Mouse (Mus musculus) midbrain, embryonic 11.5 days (tissue): ENCODE results near the gene Dusp27. TPM values are rescaled to one million over a fixed set of nuclear protein-coding genes. Genes with fewer than 3 reads are reported as not detected.

ENCODE experiments used
- ATAC-seq: fragments of 200-750 bp; cut with Nextera tagmentation; 2 replicates; pipeline ENCODE4 v1.8.0; 2017; ENCODE audit warnings: moderate TSS enrichment, moderate library complexity; ENCODE audit not compliant: low FRiP score
- DNase-seq: peaks from one replicate; pipeline ENCODE4 v3.0.0; 2015; ENCODE audit warnings: low spot score; ENCODE audit errors: missing footprints
- H3K27ac ChIP-seq: fragments of 300-500 bp; sonication (generic); 2 replicates; pipeline ENCODE4 v1.5.1; 2014; ENCODE audit warnings: low read depth, low read length
- H3K27me3 ChIP-seq: fragments of 300-500 bp; sonication (generic); 2 replicates; pipeline ENCODE4 v1.6.1; 2014; ENCODE audit warnings: mild to moderate bottlenecking, low read length, moderate library complexity, mixed read lengths; ENCODE audit not compliant: control insufficient read depth, insufficient read depth
- H3K36me3 ChIP-seq: fragments of 300-500 bp; sonication (generic); 2 replicates; pipeline ENCODE4 v1.6.1; 2014; ENCODE audit warnings: mild to moderate bottlenecking, low read length, moderate library complexity, mixed read lengths; ENCODE audit not compliant: control insufficient read depth, insufficient read depth
- H3K4me1 ChIP-seq: fragments of 300-500 bp; sonication (generic); 2 replicates; pipeline ENCODE4 v1.6.1; 2014; ENCODE audit warnings: low read length; ENCODE audit not compliant: control insufficient read depth, insufficient read depth
- H3K4me2 ChIP-seq: fragments of 300-500 bp; sonication (generic); 2 replicates; pipeline ENCODE4 v1.6.1; 2014; ENCODE audit warnings: mild to moderate bottlenecking, moderate library complexity
- H3K4me3 ChIP-seq: fragments of 300-500 bp; sonication (generic); 2 replicates; pipeline ENCODE4 v1.5.1; 2014; ENCODE audit warnings: low read depth, low read length
- H3K9ac ChIP-seq: fragments of 300-500 bp; sonication (generic); 2 replicates; pipeline ENCODE4 v1.6.1; 2014; ENCODE audit warnings: low read length
- H3K9me3 ChIP-seq: fragments of 300-500 bp; sonication (generic); 2 replicates; pipeline ENCODE4 v1.6.1; 2016; ENCODE audit warnings: low read length; ENCODE audit not compliant: control insufficient read depth
- WGBS: fragments of 180-500 bp; shearing (Covaris S2); extraction: QIAGEN DNeasy Blood & Tissue Kit; methylation state at CpG from one replicate; pipeline ENCODE4 v1.1.7; 2014; 5-methylcytosine and 5-hydroxymethylcytosine counted together
- polyA plus RNA-seq: library from polyadenylated mRNA; unstranded; fragments of >200 nt; fragmentation: Nextera tagmentation; extraction: Ambion mirVana; gene quantifications from 2 replicates; pipeline ENCODE4 v1.2.1, GENCODE M21; 2014

The Dusp27 gene
- polyA plus RNA-seq, 1 experiment from 2014 or later, result 2.4 TPM

DNA sequence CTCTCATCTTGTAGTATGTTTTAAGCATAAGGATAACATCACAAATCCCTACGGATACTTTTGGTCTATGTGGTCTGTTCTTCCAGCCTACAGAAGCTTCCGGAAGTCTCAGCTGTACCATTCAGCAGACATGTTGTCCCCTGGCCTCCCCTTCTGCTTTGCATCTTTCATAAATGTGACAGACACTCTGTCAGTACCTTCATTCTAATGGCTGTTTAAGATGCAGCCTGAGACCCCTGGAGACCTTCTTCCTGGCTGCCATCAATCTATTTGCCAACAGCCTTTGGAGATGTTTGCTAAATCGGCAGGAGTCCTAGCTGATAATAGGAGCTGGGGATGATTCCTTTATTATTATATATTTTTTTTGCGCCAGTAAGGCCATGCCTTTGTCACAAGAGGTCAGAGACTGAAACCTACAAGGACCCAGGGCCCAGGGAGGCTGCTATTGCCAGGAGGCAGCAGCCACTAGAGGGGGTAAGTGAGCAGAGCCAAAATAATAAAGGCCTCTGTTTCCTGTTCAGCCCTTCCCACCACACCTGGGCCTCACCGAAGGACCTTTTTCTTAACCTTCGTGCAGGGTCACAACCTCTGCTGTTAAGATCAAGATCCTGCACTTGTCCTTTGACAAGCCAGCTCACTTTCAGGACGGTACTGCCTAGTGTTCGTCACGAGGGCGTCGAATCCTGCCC, 24.7 kb downstream of the Dusp27 start:
- H3K4me3 ChIP-seq, result no peak overlapping the region
- no peaks in the 10 kb centered on the region for H3K4me1 ChIP-seq
- ATAC-seq (peak; percentile 54; the same call in 1 of the 2 replicates), DNase-seq (no peak)
- 72% methylated on average over 11 of the region's 11 CpGs for WGBS
- no peaks in the 10 kb centered on the region for H3K36me3 ChIP-seq
- H3K27me3 ChIP-seq, result no peaks in the 10 kb centered on the region
- H3K9ac ChIP-seq, result no peak overlapping the region
- no peak overlapping the region for H3K4me2 ChIP-seq
- no peaks in the 10 kb centered on the region for H3K9me3 ChIP-seq
- no peak overlapping the region for H3K27ac ChIP-seq

- WGBS, result 97% methylated on average over 2 of the region's 2 CpGs
- ATAC-seq, result no peak
- H3K4me2 ChIP-seq, result no peak overlapping the region
- H3K27me3 ChIP-seq, result no peaks in the 10 kb centered on the region
- H3K9me3 ChIP-seq, result no peaks in the 10 kb centered on the region
- no peak overlapping the region for H3K27ac ChIP-seq
- no peak for DNase-seq
- no peak overlapping the region for H3K9ac ChIP-seq
- H3K4me3 ChIP-seq, result no peak overlapping the region
- no peaks in the 10 kb centered on the region for H3K4me1 ChIP-seq
- H3K36me3 ChIP-seq, result no peaks in the 10 kb centered on the region
Measured at GRCm38 (mm10) chr1:166098120-166098519, 29.6 kb downstream of the Dusp27 start.

DNA sequence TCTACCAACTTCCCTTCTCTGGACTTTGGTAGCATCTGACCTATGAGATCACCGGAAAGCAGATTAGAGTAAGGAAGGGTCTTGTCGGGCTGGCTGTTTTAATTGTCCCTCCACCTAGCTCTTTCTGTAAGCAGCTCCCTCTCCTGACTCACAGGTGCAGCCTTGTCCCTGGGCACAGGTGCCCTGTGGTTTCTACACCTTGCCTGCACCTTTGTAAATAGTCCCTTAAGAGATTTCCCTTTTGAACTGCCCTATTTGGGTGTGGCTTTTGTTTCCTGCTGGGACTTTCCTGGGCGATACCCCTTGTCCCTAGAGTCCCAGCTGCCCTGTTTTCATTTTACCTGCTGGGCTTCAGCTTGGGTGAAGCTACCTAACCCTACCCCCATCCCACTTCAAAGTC, 33.3 kb downstream of the Dusp27 start:
- Histone ChIP-seq H3K4me2 (no peak overlapping the region), H3K4me3 (no peak overlapping the region), H3K4me1 (no peaks in the 10 kb centered on the region), H3K9ac (no peak overlapping the region), H3K27me3 (no peaks in the 10 kb centered on the region), H3K9me3 (no peaks in the 10 kb centered on the region), H3K27ac (no peak overlapping the region), H3K36me3 (no peaks in the 10 kb centered on the region)
- 89% methylated on average over 3 of the region's 3 CpGs for WGBS
- DNase-seq (peak; percentile 44), ATAC-seq (no peak)

DNA sequence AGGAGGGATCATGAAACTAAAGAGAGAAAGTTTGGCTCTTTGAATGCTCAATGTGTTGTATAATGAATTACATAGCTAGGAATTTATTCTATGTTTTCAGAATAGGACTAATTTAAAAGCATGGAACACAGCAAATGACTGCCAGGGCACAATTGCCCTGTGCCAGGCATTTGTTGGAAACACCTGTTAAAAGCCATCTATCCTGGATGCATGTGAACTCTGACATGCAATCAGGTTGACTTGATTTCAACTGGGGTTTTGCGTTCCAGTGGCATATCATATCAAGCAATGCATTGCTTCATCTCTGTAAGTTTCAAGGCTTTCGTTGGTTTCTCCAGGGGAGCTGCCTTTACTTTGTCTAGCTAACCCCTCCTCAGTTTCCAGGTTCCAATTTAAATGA, 37.4 kb downstream of the Dusp27 start:
- H3K9me3 ChIP-seq, result no peaks in the 10 kb centered on the region
- WGBS, result 86% methylated on average over 2 of the region's 2 CpGs
- no peak overlapping the region for H3K9ac ChIP-seq
- DNase-seq (no peak), ATAC-seq (no peak)
- no peak overlapping the region for H3K4me3 ChIP-seq
- H3K36me3 ChIP-seq, result no peaks in the 10 kb centered on the region
- 0 out of 2 replicates have a peak, but pooled peaks cover 4% of the 10 kb centered on the region for H3K4me1 ChIP-seq
- H3K4me2 ChIP-seq, result no peak overlapping the region
- no peaks in the 10 kb centered on the region for H3K27me3 ChIP-seq
- H3K27ac ChIP-seq, result no peak overlapping the region

- 75% methylated on average over 4 of the region's 4 CpGs for WGBS
- peak; percentile 83 for DNase-seq
Measured at GRCm38 (mm10) chr1:166089739-166090138, 38.0 kb downstream of the Dusp27 start.

DNA sequence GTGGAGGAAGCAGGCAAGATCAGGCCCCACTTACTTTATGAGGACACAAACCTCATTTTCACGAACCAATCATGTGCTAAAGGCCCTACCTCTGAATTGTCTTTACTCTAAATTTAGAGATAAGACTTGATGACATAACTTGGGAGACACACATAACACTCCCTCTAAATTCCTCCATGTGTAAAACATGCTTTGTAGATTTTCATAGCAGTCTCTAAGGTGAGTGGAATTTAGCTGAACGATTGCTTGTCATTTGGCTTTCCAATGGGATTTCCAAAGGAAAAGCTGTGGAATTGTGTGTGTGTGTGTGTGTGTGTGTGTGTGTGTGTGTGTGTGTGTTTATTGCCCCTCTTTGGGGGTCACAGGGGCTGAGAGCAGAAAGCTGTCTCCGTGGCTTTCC, 38.4 kb downstream of the Dusp27 start:
- Histone ChIP-seq H3K4me2 (no peak overlapping the region), H3K9me3 (no peaks in the 10 kb centered on the region), H3K4me3 (no peak overlapping the region), H3K4me1 (0 out of 2 replicates have a peak, but pooled peaks cover 4% of the 10 kb centered on the region), H3K27ac (no peak overlapping the region), H3K9ac (no peak overlapping the region), H3K36me3 (no peaks in the 10 kb centered on the region), H3K27me3 (no peaks in the 10 kb centered on the region)
- DNase-seq (peak; percentile 75), ATAC-seq (no peak)
- 81% methylated on average over 3 of the region's 3 CpGs for WGBS

More at GRCm38 (mm10) chr1:166089739-166090138, 38.0 kb downstream of the Dusp27 start:
- Histone ChIP-seq H3K27ac (no peak overlapping the region), H3K4me1 (0 out of 2 replicates have a peak, but pooled peaks cover 4% of the 10 kb centered on the region), H3K9me3 (no peaks in the 10 kb centered on the region), H3K36me3 (no peaks in the 10 kb centered on the region), H3K27me3 (no peaks in the 10 kb centered on the region), H3K9ac (no peak overlapping the region), H3K4me3 (no peak overlapping the region), H3K4me2 (no peak overlapping the region)
- ATAC-seq, result no peak

DNA sequence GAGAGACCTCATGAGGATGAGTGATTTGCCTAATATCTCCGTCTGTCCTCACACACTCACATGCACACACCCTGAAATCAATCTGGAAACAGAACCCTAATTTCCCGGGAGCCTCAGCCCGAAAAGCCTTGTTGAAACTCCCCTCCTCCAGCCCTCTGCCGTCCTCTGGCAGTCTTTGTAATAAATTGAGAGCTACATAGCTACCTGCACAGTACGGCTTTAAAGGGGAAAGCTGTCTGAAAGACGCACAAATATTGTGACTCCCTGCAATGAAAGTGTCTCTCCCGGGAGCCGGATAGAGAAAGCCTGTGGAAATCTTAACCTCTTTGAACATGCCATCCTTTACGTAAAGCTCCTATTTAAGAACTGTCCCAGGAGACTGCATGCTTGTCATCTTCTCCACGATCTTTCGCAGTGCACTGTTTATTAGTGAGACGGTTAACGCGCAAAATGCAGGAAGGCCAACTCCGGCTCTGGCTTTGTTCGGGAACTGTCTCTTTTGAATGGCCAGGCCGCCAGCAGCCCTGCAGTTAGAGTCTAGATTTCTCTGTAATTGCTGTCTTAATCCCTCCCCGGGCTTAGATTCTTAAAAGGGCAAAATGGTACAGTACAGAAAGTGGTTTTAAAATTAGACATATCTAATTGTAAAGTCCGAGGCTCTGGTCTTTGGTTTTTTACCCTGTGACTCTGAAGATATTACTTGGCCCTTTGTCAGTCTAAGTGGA, 39.1 kb downstream of the Dusp27 start:
- Histone ChIP-seq H3K4me3 (no peak overlapping the region), H3K36me3 (no peaks in the 10 kb centered on the region), H3K4me1 (0 out of 2 replicates have a peak, but pooled peaks cover 4% of the 10 kb centered on the region), H3K9ac (no peak overlapping the region), H3K27ac (no peak overlapping the region), H3K4me2 (no peak overlapping the region), H3K9me3 (no peaks in the 10 kb centered on the region), H3K27me3 (no peaks in the 10 kb centered on the region)
- no peak for ATAC-seq
- 68% methylated on average over 19 of the region's 19 CpGs for WGBS
- peak; percentile 83 for DNase-seq

DNA sequence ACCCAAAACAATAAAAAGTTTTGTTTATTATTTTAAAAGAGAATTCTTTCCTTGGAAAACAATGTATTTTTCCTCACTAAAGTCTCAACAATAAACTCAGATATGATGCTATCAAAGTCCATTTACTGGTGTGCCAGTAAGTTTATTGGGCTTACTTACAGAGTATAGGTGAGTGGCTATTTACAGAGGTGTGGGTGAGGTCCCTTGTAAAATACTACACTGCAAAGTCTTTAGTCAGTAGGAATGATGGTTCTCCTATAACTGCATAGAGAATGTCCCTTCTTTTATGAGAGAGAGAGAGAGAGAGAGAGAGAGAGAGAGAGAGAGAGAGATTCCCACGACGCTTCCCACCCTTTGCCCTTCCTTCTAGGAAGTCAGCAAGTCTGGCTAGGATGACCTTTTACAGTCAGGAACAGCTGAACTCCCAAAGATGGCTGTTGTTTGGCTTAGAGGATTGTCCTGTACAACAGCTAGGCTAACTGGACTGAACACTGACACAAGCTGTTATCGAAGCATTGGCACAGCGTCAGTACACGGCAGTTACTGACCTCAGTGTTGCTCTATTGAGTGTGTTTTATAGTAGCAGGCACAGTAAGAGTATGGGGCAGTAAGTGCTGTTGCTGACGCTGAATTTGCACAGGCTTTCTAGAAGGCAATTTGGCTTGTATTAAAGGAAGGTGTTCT, 50.5 kb downstream of the Dusp27 start:
- no peaks in the 10 kb centered on the region for H3K36me3 ChIP-seq
- H3K9me3 ChIP-seq, result no peaks in the 10 kb centered on the region
- WGBS, result 83% methylated on average over 6 of the region's 6 CpGs
- no peak for ATAC-seq
- H3K4me1 ChIP-seq, result no peaks in the 10 kb centered on the region
- H3K27me3 ChIP-seq, result no peaks in the 10 kb centered on the region
- H3K27ac ChIP-seq, result no peak overlapping the region
- no peak for DNase-seq
- no peak overlapping the region for H3K4me2 ChIP-seq
- no peak overlapping the region for H3K9ac ChIP-seq
- no peak overlapping the region for H3K4me3 ChIP-seq
